Mouse (Mus musculus): ENCODE data around the gene Rarg. TPM values are rescaled to one million over a fixed set of nuclear protein-coding genes. Genes with fewer than 3 reads are reported as not detected.

Rarg gene
- polyA plus RNA-seq, 1 experiment from 2014 or later, result 27.2 TPM

DNA sequence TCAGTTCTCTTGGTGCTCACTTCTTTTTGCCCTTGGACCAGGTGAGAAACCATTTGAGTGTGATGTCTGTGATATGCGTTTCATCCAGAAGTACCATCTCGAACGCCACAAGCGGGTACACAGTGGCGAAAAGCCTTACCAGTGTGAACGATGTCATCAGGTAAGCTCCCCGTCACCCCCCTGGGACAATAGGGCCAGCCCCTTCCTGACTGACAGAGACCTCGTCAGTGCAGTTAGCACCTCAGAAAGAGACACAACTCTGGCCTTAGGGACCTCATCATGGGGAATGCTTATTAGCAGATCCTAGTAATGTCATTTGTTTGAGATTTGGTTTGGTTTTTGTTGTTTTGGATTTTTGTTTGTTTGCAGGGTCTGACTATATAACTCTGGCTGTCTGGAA, 48.2 kb downstream of the Rarg start:
- WGBS, result 92% methylated on average over 8 of the region's 8 CpGs
- Histone ChIP-seq H3K9me3 (ENCODE audit: control insufficient read depth, low read length) (no peaks in the 10 kb centered on the region), H3K36me3 (ENCODE audit: control insufficient read depth, insufficient read depth, low read length) (peaks cover 42% of the 10 kb centered on the region), H3K9ac (ENCODE audit: low read length) (no peak overlapping the region), H3K4me3 (ENCODE audit: low read depth, low read length) (no peak overlapping the region), H3K4me2 (replicated peaks; ENCODE audit: low read depth) (no peak overlapping the region), H3K27me3 (ENCODE audit: control insufficient read depth, insufficient read depth, low read length) (no peaks in the 10 kb centered on the region), H3K27ac (replicated peaks) (no peak overlapping the region), H3K4me1 (replicated peaks; ENCODE audit: control insufficient read depth, insufficient read depth) (no peaks in the 10 kb centered on the region; the same call in 1 of the 2 replicates)
- TF ChIP-seq EP300 (optimal IDR thresholded peaks at IDR 0.05) (no peak), CTCF (IDR thresholded peaks at IDR 0.05; ENCODE audit: low read depth) (no peak)
- ATAC-seq (ENCODE audit: low FRiP score, low TSS enrichment), result no peak
- DNase-seq (ENCODE audit: low spot score), result no peak

- no peak overlapping the region for H3K9ac ChIP-seq (ENCODE audit: low read length)
- no peak overlapping the region for H3K4me2 ChIP-seq (replicated peaks; ENCODE audit: low read depth)
- 67% methylated on average over 9 of the region's 9 CpGs for WGBS
- peaks cover 36% of the 10 kb centered on the region for H3K36me3 ChIP-seq (ENCODE audit: control insufficient read depth, insufficient read depth, low read length)
- no peak overlapping the region for H3K4me3 ChIP-seq (ENCODE audit: low read depth, low read length)
- H3K27ac ChIP-seq (replicated peaks), result no peak overlapping the region
- no peaks in the 10 kb centered on the region for H3K9me3 ChIP-seq (ENCODE audit: control insufficient read depth, low read length)
- TF ChIP-seq EP300 (optimal IDR thresholded peaks at IDR 0.05) (no peak), CTCF (IDR thresholded peaks at IDR 0.05; ENCODE audit: low read depth) (no peak)
- no peaks in the 10 kb centered on the region for H3K27me3 ChIP-seq (ENCODE audit: control insufficient read depth, insufficient read depth, low read length)
- DNase-seq (ENCODE audit: low spot score), result no peak
- no peaks in the 10 kb centered on the region; the same call in 1 of the 2 replicates for H3K4me1 ChIP-seq (replicated peaks; ENCODE audit: control insufficient read depth, insufficient read depth)
- ATAC-seq (ENCODE audit: low FRiP score, low TSS enrichment), result no peak
Measured at GRCm38 (mm10) chr15:102208092-102208561, 49.2 kb downstream of the Rarg start.

DNA sequence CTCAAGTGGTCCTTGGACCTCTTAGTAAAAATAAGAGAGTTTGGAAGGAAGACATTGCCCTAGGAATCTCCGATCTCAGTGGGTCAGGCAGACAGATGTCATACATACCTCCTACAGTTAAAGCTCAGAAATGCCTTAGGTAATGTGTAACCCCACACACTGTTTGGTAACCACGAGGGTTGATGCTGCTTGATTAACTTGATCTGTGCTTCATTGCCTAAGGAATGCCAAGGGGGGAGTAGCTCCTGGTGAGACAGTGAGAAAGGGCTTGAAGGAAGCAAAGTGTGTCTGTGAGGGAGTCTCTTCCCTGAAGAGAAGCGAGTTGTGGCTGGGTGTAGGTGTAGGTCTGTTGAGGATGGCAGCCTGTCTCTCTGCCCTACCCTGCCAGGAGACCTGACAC, 50.0 kb downstream of the Rarg start:
- Histone ChIP-seq H3K4me1 (replicated peaks; ENCODE audit: control insufficient read depth, insufficient read depth) (no peaks in the 10 kb centered on the region; the same call in 1 of the 2 replicates), H3K27ac (replicated peaks) (no peak overlapping the region), H3K4me3 (ENCODE audit: low read depth, low read length) (no peak overlapping the region), H3K9me3 (ENCODE audit: control insufficient read depth, low read length) (no peaks in the 10 kb centered on the region), H3K27me3 (ENCODE audit: control insufficient read depth, insufficient read depth, low read length) (no peaks in the 10 kb centered on the region), H3K9ac (ENCODE audit: low read length) (no peak overlapping the region), H3K4me2 (replicated peaks; ENCODE audit: low read depth) (no peak overlapping the region), H3K36me3 (ENCODE audit: control insufficient read depth, insufficient read depth, low read length) (peaks cover 31% of the 10 kb centered on the region)
- TF ChIP-seq EP300 (optimal IDR thresholded peaks at IDR 0.05) (no peak), CTCF (IDR thresholded peaks at IDR 0.05; ENCODE audit: low read depth) (no peak)
- DNase-seq (ENCODE audit: low spot score), result no peak
- no peak for ATAC-seq (ENCODE audit: low FRiP score, low TSS enrichment)
- WGBS, result 71% methylated on average over 3 of the region's 3 CpGs

- H3K9ac ChIP-seq (ENCODE audit: low read length), result peak overlapping the region; percentile 38; the same call in 1 of the 2 replicates
- H3K36me3 ChIP-seq (ENCODE audit: control insufficient read depth, insufficient read depth, low read length), result peaks cover 27% of the 10 kb centered on the region
- H3K4me1 ChIP-seq (replicated peaks; ENCODE audit: control insufficient read depth, insufficient read depth), result no peaks in the 10 kb centered on the region; the same call in 1 of the 2 replicates
- no peaks in the 10 kb centered on the region for H3K27me3 ChIP-seq (ENCODE audit: control insufficient read depth, insufficient read depth, low read length)
- WGBS, result 22% methylated on average over 8 of the region's 8 CpGs
- no peak overlapping the region; the same call in 1 of the 2 replicates for H3K27ac ChIP-seq (replicated peaks)
- H3K4me3 ChIP-seq (ENCODE audit: low read depth, low read length), result 0 out of 2 replicates have a peak overlapping the region, but pooled peaks have one; percentile 76
- no peak for ATAC-seq (ENCODE audit: low FRiP score, low TSS enrichment)
- H3K4me2 ChIP-seq (replicated peaks; ENCODE audit: low read depth), result peak overlapping the region; percentile 64
- DNase-seq (ENCODE audit: low spot score), result no peak
- TF ChIP-seq CTCF (IDR thresholded peaks at IDR 0.05; ENCODE audit: low read depth), result no peak
- TF ChIP-seq EP300 (optimal IDR thresholded peaks at IDR 0.05), result no peak
- no peaks in the 10 kb centered on the region for H3K9me3 ChIP-seq (ENCODE audit: control insufficient read depth, low read length)
Measured at GRCm38 (mm10) chr15:102205779-102206178, 51.5 kb downstream of the Rarg start.

GRCm38 (mm10) chr15:102204674-102205505, 52.4 kb downstream of the Rarg start, which contains the start of gene Csad:
Csad (minus strand) TSS chr15:102204724.
- no peak for DNase-seq (ENCODE audit: low spot score)
- Histone ChIP-seq H3K27ac (replicated peaks) (peak within 1 kb of the TSS; percentile 100), H3K4me3 (ENCODE audit: low read depth, low read length) (peak within 1 kb of the TSS; percentile 76), H3K9me3 (ENCODE audit: control insufficient read depth, low read length) (no peaks in the 10 kb centered on the region), H3K27me3 (ENCODE audit: control insufficient read depth, insufficient read depth, low read length) (no peaks in the 10 kb centered on the region), H3K9ac (ENCODE audit: low read length) (peak within 1 kb of the TSS; percentile 98), H3K4me1 (replicated peaks; ENCODE audit: control insufficient read depth, insufficient read depth) (no peaks in the 10 kb centered on the region; the same call in 1 of the 2 replicates), H3K36me3 (ENCODE audit: control insufficient read depth, insufficient read depth, low read length) (peaks cover 21% of the 10 kb centered on the region), H3K4me2 (replicated peaks; ENCODE audit: low read depth) (peak within 1 kb of the TSS; percentile 64)
- TF ChIP-seq CTCF (IDR thresholded peaks at IDR 0.05; ENCODE audit: low read depth) (peak; percentile 16), EP300 (optimal IDR thresholded peaks at IDR 0.05) (no peak)
- WGBS, result 38% methylated on average over 19 of the region's 19 CpGs
- ATAC-seq (ENCODE audit: low FRiP score, low TSS enrichment), result no peak
